Mouse (Mus musculus): ENCODE results near the gene Ptpru.
"Not testable (repeated sequence)": the region's sequence is repeated elsewhere in the genome, so short reads cannot be mapped to it uniquely, and the experiment has no call there.

Gene Ptpru

DNA sequence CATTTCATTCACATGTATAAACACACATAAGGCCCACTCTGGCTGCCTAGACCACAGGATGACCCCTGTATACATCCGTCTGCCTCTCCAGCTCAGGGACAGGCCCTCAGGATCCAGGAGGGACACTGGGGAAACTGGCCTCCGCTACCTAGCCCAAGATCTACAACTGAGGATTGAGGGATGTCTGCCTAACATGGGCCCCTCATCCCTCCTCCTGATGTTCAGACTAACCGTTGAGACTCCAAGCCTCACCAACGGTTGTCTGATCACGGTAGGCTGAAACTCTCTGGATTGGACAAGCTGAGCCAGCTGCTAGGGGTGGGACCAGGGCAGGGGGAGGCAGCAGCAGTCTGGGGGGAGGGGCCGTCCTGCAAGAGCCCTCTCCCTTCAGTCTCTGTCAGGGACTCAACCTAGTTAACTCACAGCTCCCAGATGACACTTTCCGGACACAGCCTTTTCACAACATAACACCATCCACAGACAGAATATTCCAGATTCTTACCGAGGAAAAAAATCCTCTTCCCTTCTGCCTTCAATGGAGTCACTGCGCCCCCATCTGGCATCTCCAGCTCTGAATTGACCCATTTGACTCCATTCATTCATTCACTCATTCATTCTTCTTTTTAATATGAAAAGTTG is 4.0 kb downstream of the Ptpru start:
- no peak for DNase-seq (ENCODE audit: low spot score)

DNA sequence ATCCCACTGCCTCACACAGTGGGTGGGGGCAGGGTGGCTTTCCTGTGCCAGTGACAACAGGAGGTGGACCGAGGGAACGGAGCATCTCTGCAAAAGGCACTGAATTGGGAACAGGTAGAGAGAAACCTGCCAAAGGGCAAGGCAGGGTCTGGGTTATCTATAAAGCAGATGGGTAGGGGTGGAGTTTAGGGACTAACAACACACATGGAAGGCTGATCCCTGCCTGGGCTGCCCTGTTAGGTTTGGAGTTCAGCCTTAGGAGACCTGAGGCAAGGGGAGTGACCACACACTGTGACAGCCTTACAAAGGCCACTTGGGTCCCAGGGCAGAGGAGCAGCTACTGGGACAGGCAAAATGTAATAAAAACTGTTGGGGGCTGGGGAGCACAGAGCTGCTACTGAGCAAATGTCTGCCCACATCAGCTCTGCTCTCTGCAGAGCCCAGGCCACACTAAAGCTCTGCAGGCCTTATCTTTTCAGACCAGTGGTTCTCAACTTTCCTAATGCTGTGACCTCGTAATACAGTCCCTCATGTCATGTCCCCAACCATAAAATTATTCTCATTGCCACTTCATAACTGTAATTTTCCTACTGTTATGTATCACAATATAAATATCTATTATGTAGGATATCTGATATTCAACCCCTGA is 5.2 kb downstream of the Ptpru start:
- no peak for DNase-seq (ENCODE audit: low spot score)

DNA sequence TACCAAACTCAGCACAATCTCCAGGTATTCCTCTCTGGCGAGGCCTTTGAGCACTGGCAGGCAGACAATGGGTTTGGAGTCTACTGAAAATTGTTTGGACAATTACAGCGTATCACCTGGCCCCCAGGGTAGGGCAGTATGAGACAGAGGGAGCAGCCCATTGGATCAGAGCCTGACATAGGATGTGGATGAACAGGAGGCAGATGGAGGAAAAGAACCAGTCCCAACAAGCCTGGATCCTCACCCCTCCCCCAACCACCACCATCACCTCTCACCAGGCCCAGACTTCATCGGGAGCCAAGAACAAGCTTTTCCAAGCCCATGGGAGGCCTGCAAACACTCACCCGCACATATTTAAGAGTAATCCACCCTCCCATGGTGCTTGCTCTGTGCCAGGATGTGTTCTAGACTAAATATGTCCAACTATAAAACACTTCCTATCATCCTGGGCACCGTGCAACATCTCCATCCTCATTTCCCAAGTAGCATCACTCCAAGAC is 6.5 kb downstream of the Ptpru start:
- DNase-seq (ENCODE audit: low spot score), result no peak

DNA sequence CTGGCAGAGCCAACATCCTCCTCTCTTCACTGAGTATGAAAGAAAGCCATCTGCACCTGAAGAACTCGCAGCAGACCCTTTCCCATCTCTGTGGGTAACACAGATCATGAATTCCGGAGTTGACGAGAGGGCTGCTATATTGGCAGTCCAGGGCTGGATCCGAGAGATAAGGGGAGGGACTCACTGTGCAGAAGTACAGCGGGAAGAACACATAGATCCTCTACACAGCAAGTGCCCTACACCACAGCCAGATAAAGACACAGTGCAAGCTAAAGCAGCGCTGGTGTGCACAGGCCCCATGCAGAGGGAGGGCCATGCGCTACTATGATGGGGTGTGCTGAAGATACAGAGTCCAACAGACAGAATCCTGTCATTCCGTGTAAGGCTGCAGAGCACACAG is 9.0 kb downstream of the Ptpru start:
- DNase-seq (ENCODE audit: low spot score), result no peak

DNA sequence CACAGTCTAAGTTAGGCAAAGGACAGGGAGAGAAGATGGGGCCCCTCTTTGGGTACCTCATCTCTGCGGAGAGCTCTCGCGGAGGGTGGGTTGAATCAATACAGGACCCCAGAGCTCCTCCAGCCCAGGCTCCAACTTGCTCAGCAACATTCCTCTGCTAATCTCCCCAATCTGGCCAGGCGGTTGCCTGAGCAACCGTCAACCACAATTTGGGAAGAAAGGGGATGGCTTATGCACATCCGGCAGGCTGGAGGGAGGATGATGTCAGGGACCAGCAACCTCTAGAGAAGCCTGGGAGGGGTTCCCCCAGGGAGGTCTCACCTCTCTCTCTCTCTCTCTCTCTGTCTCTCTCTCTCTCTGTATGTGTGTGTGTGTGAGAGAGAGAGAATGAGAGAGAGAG is 11.2 kb downstream of the Ptpru start:
- DNase-seq (ENCODE audit: low spot score), result no peak

DNA sequence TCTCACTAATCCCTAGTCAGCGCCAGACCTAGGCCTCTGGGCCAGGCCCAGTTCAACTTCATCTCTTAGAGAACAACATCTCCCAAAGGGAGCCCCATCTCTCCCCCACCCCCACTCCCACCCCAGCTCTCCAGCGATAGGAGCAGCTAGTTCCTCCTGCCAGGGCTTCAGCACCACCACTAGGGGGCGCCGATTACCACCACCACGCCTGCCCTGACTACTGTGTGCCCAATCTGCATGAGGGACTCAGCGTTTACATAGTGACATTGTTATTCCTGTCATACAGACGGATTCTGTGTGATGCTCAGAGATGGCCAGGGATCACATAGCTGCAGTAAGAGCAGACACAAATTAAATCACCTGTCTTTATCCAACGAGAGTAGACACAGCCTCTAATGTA is 12.3 kb downstream of the Ptpru start:
- DNase-seq (ENCODE audit: low spot score), result no peak

DNA sequence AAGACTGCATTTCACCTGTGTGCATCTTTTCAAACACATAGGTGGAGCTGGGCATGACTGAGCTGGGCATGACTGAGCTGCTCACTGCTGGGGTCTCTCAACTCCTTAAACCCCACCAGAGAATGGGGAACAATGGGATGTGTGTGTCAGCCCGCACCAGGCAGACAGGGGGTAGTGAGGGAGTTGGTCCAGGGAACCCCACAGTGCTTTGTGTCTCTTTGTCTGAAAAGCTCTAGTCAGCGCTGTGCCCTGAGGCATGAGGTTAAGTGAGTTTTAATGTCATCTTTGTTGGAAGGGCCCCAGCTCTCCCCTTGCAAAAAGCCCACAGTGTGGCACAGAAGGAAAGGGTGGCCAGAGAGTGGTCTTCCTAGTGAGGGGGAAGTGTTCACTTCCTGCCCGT is 13.1 kb downstream of the Ptpru start:
- DNase-seq (ENCODE audit: low spot score), result no peak

DNA sequence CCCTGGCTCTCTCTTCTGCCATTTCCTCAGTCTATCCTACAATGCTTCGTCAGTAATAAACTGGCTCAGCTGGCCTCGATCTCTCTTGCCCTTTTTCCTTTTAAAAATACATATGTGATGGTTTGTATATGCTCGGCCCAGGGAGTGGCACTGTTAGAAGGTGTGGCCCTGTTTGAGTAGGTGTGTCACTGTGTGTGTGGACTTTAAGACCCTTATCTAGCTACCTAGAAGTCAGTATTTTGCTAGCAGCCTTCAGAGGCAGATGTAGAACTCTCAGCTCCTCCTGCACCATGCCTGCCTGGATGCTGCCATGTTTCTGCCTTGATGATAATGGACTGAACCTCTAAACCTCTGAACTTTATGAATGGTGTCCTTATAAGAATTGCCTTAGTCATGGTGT is 15.5 kb downstream of the Ptpru start:
- no peak for DNase-seq (ENCODE audit: low spot score)

DNA sequence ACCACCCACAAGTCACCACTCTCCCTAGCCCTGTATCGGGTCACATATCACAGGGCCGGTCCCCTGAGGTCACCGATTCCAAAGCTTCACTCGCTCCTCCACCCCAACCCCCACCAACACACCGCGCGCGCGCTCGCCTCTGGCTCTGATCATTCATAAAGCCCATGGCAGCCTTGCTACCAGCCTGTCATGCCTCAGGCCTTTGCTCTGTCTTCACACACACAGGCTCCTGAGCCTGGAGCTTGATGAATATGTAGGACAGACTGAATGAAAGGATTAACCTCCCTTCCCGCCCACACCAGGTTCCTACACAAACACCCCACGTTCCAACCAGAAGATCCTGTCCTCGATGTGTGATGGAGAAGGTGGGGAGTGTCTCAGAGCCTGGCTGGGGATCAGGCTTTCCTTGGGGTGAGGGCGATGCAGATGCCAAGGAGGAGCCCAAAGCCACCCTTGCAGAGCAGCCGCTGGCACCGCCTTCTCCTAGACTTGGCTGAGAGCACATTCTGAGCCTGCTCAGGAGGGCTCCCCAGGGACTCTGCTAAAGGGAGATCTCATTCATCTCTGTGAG is 16.8 kb downstream of the Ptpru start:
- peak; percentile 37 for DNase-seq (ENCODE audit: low spot score)

DNA sequence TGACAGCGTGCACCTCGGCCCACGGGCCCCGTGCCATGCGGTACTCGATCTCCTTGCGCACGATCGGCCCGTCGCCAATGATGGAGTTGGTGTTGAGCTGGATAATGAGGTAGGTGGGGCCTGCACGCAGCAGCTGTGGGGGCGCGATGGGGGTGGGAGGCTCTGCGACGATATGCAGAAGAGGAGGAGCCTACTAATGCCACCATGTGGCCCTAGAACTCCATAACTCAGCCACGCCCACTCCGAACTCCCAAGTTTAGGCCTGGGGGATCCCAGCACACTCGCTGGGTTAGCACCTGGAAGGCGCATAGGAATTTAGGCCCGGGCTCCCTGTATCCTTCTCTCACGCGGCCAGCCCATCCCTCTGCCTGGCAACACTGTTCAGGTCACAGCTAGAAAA is 19.2 kb downstream of the Ptpru start:
- no peak for DNase-seq (ENCODE audit: low spot score)

DNA sequence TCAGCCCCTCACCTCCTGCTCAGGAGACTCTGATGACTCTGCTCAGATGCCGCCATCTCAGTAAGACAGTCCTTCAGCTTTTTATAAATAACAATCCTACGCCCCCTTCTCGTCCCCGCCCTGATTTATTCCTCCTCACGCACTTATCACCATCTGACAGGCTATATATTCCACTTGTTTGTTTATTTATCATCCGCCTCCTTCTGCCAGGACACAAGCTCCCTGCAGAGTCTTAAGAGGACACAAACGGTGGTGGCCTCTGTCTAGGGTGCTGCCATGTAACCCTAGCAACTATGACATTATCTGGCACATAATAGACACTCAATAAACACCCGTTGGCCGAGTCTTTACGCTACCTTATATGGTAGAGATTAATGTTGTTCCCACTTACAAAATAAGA is 22.3 kb downstream of the Ptpru start:
- DNase-seq (ENCODE audit: low spot score), result no peak

DNA sequence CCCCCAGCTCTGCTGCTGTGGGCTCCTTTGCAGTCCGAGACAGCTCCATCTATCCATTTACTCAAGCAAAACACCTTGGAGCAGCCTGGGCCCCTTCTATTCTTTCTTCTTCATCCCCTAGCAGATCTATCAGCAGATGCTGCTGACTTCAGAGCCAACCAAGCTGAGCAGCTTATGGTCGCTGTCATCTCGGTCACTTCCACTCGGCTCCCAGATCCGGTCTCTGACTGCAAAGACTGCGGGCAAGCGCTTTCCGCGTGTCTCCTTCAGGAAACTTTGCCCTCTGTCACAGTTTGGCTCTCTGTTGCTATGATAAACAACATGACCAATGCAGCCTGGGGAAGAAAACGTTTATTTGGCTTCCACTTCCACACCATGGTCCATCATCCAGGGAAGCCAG is 23.2 kb downstream of the Ptpru start:
- no peak for DNase-seq (ENCODE audit: low spot score)

DNA sequence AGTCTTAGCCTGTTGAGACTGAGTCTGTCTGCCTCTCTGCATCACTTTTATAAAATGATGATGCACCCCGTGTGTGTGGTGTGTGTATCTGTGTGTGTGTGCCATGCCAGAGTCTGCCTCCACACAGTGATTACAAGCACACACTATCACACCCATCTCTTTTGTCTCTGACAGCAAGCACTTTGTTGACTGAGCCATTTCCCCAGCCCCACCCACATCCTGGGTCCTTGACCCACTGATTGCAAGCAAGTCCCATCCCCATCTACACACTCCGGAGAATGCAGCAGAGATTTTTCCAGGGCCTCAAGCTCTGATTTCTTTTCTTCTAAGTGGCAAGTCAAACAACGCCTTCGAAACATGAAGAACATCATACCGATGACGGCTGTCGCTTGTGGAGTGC is 24.3 kb downstream of the Ptpru start:
- DNase-seq (ENCODE audit: low spot score), result no peak

DNA sequence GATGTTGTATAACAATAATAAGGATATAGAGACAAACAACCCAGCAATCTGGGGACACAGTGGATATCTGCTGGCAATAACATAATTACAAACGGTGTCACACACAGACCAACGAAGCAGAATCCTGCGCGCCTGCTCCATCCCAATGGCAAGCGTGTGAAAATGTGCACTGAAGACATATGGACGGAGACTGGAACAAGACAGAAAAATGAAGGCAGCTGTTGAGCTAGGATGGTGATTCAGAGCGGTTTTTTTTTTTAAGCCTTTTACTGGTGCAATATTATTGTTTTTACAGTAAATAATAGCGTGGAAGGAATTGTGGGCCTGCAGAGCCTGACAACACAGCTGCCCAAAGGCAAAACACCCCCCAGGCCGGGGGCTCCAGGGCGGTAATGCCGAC is 25.6 kb downstream of the Ptpru start:
- DNase-seq (ENCODE audit: low spot score), result no peak

DNA sequence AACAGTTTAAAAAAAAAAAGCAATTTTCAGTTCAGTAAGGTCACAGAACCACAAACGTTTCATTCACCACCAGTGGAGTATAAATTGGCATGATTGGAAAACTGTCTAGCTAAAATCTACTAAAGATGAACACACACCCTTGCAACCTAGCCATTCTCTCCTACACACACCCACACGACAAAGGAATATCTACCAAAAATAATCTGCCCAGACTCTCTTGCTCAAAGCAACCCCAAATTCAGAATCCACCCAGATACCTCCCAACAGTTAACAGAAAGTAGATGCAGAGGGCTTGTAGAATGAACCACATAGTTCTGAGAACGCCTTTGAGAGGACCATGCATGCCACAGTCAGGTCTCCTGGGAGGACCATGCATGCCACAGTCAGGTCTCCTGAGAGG is 32.8 kb downstream of the Ptpru start:
- no peak for DNase-seq (ENCODE audit: low spot score)

DNA sequence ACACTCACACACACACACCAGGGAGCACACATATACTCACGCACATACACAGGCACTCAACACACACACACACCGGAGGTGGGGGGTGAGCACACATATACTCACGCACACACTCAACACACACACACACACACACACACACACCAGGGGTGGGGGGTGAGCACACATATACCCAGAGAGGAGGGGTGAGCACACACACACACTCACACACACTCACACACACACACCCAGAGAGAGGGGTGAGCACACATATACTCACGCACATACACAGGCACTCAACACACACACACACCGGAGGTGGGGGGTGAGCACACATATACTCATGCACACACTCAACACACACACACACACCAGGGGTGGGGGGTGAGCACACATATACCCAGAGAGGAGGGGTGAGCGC is 33.4 kb downstream of the Ptpru start:
- DNase-seq (ENCODE audit: low spot score), result not testable (repeated sequence)

DNA sequence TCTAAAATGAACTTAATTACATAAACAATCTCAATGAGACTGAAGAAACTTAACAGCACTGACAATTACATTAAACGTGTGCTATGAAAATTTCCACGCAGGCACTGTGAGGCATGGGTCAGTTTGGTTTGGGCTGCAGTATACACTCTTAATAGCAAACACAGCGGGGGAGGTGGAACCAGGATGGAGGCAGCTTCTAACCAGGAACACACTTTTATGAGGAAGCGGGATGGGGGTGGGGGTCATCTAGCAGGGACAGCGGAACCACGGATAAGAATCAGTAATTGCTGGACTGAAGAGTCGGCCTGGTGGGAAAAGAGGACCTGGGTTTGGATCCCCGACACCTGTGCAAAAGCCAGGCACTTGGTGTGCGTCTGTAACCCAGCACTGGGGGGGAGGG is 34.2 kb downstream of the Ptpru start:
- DNase-seq (ENCODE audit: low spot score), result no peak

DNA sequence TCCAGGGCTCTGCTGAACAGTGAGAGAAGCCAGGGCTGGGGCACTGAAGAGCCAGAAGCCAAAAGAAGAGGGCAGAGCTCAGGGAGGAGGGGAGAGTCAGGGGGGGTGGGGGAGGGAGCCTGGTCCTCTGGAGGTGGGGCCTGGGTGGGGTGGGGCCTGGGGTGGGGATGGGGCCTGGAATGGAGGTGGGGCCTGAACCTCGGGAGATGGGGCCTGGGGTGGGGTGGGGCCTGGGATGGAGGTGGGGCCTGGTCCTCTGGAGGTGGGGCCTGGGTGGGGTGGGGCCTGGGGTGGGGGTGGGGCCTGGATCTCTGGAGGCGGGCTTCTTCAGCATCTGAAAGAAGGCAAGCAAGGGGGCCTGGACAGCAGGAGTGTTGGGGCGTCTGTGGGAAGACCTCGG is 39.1 kb downstream of the Ptpru start:
- DNase-seq (ENCODE audit: low spot score), result no peak

DNA sequence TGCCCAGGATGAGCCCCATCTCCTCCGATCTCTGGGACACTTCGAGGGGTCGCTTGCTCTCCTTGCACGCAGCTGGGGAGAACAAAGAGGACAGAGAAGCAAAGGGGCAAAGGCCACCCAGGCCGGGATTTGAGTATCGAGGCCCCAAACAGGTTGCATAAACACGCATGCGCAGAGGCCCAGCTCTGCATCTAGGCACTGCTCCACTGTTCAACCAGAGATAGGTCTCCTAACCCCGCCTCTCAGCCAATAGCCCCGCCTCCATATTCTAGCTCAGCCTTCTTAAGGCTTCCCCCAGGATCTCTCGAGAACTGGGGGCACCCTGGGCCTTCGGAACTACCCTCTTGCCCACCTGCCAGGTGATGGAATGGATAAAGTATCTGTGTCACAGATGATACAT is 40.2 kb downstream of the Ptpru start:
- no peak for DNase-seq (ENCODE audit: low spot score)

DNA sequence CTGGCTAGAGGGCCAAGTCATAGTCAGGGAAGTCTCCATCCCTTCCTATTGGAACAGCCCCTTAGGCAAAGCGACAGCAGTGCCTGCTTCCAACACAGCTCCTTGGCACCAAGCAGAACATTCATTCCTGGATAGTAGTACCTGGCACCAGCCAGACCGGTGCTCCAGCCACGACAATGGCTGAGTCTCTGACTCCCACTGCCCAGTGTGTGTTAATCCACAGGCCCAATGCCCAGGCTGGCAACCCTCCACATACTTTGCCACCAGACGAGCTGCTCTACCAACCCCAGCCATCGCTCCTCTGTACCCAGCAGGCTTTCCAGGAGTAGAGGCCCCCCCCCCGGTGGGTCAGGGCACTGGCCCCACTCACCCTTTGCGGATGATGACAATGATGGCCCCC is 40.6 kb downstream of the Ptpru start:
- DNase-seq (ENCODE audit: low spot score), result no peak

DNA sequence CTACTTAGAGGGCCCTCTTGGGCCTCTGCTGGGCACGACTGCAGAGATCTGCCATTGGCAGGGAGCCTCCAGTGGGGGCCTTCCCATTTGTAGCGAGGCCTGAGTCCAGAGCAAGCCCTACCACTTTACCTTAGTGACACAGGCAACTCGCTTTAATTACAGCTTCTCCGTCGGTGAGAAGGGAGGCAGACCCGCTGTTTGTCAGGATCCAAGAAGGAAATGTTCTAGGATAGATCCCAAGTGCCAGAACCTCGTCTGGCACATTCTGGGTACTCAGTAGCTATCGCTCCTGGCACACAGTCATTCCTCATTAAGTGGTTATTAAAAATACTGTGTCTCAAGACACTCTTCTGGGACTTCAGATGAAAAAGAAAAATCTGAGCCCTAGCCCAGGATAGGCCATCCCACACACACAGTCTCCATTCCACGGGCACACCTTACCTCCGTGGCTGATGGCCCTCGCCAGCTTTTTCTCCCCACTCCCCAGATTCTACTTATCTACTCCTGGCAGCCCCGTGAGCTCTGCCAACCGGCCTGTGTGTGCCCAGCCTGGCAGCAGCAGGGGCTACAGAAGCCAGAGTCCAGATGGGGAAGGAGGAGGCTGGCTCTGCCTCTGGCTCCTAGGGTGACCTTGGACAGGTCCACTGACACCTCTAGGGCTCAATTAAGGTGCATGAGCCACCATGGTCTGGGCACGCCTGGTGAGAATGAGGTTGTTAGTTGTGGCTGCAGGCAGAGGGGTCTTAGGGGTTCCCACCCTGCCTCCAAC is 41.6 kb downstream of the Ptpru start:
- no peak for DNase-seq (ENCODE audit: low spot score)

DNA sequence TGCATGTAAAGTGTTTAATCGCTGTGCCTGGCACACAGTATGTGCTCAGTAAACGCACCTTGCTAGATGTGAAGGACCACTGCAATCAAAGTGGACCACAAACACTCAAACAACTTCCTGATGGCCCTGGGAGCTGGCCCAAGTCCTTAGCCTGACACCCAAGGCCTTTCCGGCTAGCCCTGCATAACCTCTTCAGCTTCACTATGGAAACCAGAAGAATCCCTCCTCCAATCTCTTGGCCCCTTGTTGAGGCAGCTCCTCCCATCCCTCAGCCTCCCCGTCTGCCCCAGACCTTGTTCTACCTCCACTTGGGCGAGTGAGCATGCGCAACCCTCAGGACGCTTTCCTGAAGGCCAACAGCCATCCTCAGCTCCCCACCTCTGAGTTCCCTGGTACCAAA is 51.3 kb downstream of the Ptpru start:
- DNase-seq (ENCODE audit: low spot score), result no peak

DNA sequence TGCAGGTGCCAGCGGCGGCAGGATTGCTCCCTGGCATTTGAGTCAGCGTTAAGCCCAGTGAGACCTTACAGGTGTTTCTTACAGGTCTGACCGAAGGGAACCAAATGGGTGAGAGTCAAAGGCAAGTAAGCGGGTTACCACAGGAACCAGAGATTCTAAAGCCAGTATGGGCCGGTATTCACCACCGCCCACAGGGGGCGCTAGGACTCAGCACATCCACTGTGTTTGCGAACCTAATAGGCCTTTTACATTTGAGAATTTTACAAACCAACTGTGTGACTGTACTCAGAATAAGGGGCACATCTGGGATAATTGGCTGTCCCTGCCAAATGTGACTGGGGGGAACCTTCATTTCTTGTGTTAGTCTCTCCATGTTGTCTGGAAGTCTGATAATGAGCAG is 54.1 kb downstream of the Ptpru start:
- no peak for DNase-seq (ENCODE audit: low spot score)
